Mouse (Mus musculus): Measurements from ENCODE around the gene Gm10570. TPM values are rescaled to one million over a fixed set of nuclear protein-coding genes. Genes with fewer than 3 reads are reported as not detected.

Gm10570 gene
- polyA plus RNA-seq, 2 experiments = 0.08 TPM; not detected in 1

DNA sequence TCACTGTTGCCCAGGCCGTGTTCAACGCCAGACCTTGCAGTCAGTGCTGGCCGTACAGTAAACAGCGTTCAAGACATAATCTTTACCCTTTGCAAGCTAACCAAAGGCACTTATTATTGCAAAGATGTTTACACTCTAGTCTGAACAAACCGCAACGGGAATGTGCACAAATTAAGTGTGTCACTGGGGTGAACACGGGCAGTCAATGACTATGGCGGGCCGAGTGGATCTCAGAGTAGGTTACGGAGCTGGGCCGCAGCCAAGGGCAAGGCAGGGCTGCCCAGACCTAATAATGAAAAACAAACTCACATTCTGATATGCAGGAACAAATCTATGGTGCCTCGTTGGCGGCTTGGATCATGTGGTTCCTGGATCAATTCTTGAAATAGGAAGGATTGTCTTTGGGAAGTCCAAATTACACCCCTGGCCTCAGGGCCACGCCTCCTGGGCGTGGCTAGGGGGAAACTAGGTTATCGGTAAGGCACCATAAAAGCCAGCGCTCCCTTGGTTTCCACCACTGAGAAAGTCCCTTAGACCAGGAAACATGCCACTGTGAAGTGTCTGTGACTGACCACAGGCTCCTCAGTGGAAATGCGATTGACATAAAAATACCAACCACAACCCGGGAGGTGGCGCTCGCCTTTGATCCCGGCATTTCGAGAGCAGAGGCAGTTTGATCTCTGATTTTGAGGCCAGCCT lies 13.3 kb downstream of the Gm10570 start:
- WGBS (ENCODE audit: insufficient replicate concordance) = 38% methylated on average over 23 of the region's 23 CpGs
- peak overlapping the region; percentile 69 for H3K4me2 ChIP-seq (ENCODE audit: low read depth)
- no peaks in the 10 kb centered on the region for H3K36me3 ChIP-seq (replicated peaks; ENCODE audit: control insufficient read depth, insufficient read depth, low read depth)
- peak; percentile 73 to 87 (median 78) for DNase-seq (ENCODE audit: low read depth in 3 of 3, low spot score in 3 of 3)
- peak overlapping the region; percentile 81 for H3K9ac ChIP-seq (replicated peaks)
- H3K27me3 ChIP-seq (ENCODE audit: control insufficient read depth, insufficient read depth, low read length) = no peaks in the 10 kb centered on the region
- H3K4me1 ChIP-seq (replicated peaks; ENCODE audit: control insufficient read depth in 2 of 2, insufficient read depth in 2 of 2, low read length in 1 of 2) = peaks cover 40 to 49% of the 10 kb centered on the region in 2 experiments
- peak; percentile 27 for ATAC-seq (ENCODE audit: insufficient read depth)
- peak overlapping the region; percentile 49 for H3K4me3 ChIP-seq (ENCODE audit: insufficient read depth in 1 of 2, low read depth in 2 of 2, low read length in 2 of 2)
- H3K27ac ChIP-seq = peak overlapping the region; percentile 91
- no peaks in the 10 kb centered on the region for H3K9me3 ChIP-seq (ENCODE audit: control insufficient read depth, low read length)
- peak; percentile 30; the same call in 1 of the 2 replicates for TF ChIP-seq EP300 (IDR thresholded peaks at IDR 0.05; ENCODE audit: low read depth)
- peak; percentile 62 for TF ChIP-seq CTCF (IDR thresholded peaks at IDR 0.05; ENCODE audit: low read depth)

DNA sequence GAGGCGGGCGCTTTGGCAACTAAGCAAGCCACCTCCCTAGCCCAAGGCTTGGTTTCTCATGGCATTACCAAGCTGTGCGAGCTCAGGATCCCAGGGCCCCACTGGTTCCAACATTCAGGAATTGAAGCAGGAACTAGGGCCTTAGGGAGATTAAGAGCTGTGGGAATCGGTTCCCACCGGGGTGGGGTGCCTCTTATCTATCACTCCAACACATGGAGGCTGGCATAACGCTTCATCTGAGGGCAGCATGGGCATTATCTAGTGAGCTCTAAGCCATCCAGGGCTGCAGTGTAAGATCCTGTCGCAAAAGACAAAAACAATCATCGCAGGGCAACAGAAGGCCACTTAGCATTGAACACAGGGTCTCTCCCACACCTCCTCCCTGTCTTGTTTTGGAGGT lies 14.0 kb downstream of the Gm10570 start:
- Histone ChIP-seq H3K9ac (replicated peaks) (peak overlapping the region; percentile 81), H3K4me3 (ENCODE audit: insufficient read depth in 1 of 2, low read depth in 2 of 2, low read length in 2 of 2) (peak overlapping the region in 1 of 2 experiments; percentile 49; a peak in 2 of 4 replicates), H3K4me2 (ENCODE audit: low read depth) (peak overlapping the region; percentile 69), H3K36me3 (replicated peaks; ENCODE audit: control insufficient read depth, insufficient read depth, low read depth) (no peaks in the 10 kb centered on the region), H3K4me1 (replicated peaks; ENCODE audit: control insufficient read depth in 2 of 2, insufficient read depth in 2 of 2, low read length in 1 of 2) (peaks cover 40 to 49% of the 10 kb centered on the region in 2 experiments), H3K27me3 (ENCODE audit: control insufficient read depth, insufficient read depth, low read length) (no peaks in the 10 kb centered on the region), H3K9me3 (ENCODE audit: control insufficient read depth, low read length) (no peaks in the 10 kb centered on the region), H3K27ac (peak overlapping the region; percentile 91)
- TF ChIP-seq CTCF (IDR thresholded peaks at IDR 0.05; ENCODE audit: low read depth) (no peak), EP300 (IDR thresholded peaks at IDR 0.05; ENCODE audit: low read depth) (peak; percentile 79)
- WGBS (ENCODE audit: insufficient replicate concordance) = 32% methylated on average over 8 of the region's 8 CpGs
- DNase-seq (ENCODE audit: low read depth in 3 of 3, low spot score in 3 of 3) (peak; percentile 63 to 73 (median 70)), ATAC-seq (ENCODE audit: insufficient read depth) (peak; percentile 33)

DNA sequence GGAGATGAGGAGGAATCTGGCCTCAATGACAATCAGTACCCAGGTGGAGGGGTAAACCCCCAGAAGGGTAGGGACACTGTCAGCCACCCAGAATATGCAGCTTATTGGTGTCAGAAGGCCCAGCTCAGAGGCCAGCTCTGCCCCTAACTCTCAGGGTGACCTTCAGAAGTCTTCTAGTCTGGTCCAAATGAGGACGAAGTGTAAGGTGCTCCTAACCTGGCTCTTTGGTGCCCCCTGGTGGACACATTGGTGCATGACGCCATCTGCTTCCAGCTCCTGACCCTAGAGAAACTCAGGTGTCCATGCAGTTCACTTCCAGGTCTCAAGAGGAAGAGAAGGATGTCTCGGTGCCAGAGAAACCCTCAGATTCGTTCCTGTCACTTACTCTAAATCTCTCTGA lies 16.2 kb downstream of the Gm10570 start:
- H3K9me3 ChIP-seq (ENCODE audit: control insufficient read depth, low read length) = no peaks in the 10 kb centered on the region
- 1% methylated on average over 4 of the region's 4 CpGs for WGBS (ENCODE audit: insufficient replicate concordance)

DNA sequence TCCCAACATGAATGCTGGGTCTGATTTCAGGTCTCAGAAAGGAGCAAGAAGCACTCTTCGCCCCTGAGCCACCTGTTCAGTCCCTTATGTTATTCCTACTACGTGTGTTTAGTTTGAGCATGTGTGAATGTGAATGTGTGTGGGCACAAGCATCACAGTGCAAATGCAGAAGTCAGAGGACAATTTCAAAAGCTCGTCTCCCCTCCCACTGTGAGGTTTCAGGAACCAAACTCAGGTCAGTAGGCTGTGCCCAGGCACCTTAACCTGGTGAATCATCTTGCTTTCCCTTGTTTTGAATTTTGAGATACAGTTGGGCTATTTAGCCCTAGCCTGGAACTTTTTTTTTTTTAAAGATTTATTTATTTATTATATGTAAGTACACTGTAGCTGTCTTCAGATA lies 18.6 kb downstream of the Gm10570 start:
- Histone ChIP-seq H3K27ac (no peak overlapping the region), H3K36me3 (replicated peaks; ENCODE audit: control insufficient read depth, insufficient read depth, low read depth) (no peaks in the 10 kb centered on the region), H3K9ac (replicated peaks) (no peak overlapping the region), H3K9me3 (ENCODE audit: control insufficient read depth, low read length) (no peaks in the 10 kb centered on the region), H3K4me1 (replicated peaks; ENCODE audit: control insufficient read depth in 2 of 2, insufficient read depth in 2 of 2, low read length in 1 of 2) (peaks cover 12 to 16% of the 10 kb centered on the region in 2 experiments), H3K4me3 (ENCODE audit: insufficient read depth in 1 of 2, low read depth in 2 of 2, low read length in 2 of 2) (no peak overlapping the region), H3K4me2 (ENCODE audit: low read depth) (no peak overlapping the region), H3K27me3 (ENCODE audit: control insufficient read depth, insufficient read depth, low read length) (peaks cover 8% of the 10 kb centered on the region)
- ATAC-seq (ENCODE audit: insufficient read depth) (no peak), DNase-seq (ENCODE audit: low read depth in 3 of 3, low spot score in 3 of 3) (no peak)
- no peak for TF ChIP-seq CTCF (IDR thresholded peaks at IDR 0.05; ENCODE audit: low read depth)
- no peak for TF ChIP-seq EP300 (IDR thresholded peaks at IDR 0.05; ENCODE audit: low read depth)
- 36% methylated on average over 3 of the region's 3 CpGs for WGBS (ENCODE audit: insufficient replicate concordance)

More for the DNA sequence above, 16.2 kb downstream of the Gm10570 start:
- no peak for TF ChIP-seq EP300 (IDR thresholded peaks at IDR 0.05; ENCODE audit: low read depth)
- TF ChIP-seq CTCF (IDR thresholded peaks at IDR 0.05; ENCODE audit: low read depth) = peak; percentile 99
- ATAC-seq (ENCODE audit: insufficient read depth) (no peak), DNase-seq (ENCODE audit: low read depth in 3 of 3, low spot score in 3 of 3) (peak; percentile 64 to 79 (median 69))
- Histone ChIP-seq H3K27me3 (ENCODE audit: control insufficient read depth, insufficient read depth, low read length) (no peaks in the 10 kb centered on the region; the same call in 1 of the 2 replicates), H3K4me3 (ENCODE audit: insufficient read depth in 1 of 2, low read depth in 2 of 2, low read length in 2 of 2) (no peak overlapping the region), H3K4me2 (ENCODE audit: low read depth) (no peak overlapping the region), H3K36me3 (replicated peaks; ENCODE audit: control insufficient read depth, insufficient read depth, low read depth) (no peaks in the 10 kb centered on the region), H3K9ac (replicated peaks) (no peak overlapping the region), H3K27ac (no peak overlapping the region), H3K4me1 (replicated peaks; ENCODE audit: control insufficient read depth in 2 of 2, insufficient read depth in 2 of 2, low read length in 1 of 2) (peaks cover 31 to 38% of the 10 kb centered on the region in 2 experiments)

DNA sequence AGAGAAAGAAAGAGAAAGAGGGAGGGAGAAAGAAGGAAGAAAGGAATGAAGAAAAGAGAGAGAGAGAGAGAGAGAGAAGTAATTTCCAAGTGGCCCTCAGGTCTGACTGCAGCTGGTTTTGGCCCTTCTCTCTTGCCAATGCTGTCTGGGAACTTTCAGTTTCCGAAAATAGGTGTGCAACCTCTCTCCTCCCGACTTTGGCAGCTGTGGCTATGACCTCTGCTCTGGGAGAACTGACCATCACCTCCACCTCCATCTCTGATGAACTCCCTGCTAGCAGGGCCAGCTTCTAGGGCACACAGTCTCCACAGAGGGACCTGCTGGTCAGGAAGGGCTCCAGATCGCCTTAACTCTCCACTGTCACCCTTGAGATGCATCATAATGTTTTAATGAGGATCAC lies 21.9 kb downstream of the Gm10570 start:
- H3K4me3 ChIP-seq (ENCODE audit: insufficient read depth in 1 of 2, low read depth in 2 of 2, low read length in 2 of 2) = no peak overlapping the region
- 26% methylated on average over 3 of the region's 3 CpGs for WGBS (ENCODE audit: insufficient replicate concordance)
- no peak for DNase-seq (ENCODE audit: low read depth in 3 of 3, low spot score in 3 of 3)
- TF ChIP-seq CTCF (IDR thresholded peaks at IDR 0.05; ENCODE audit: low read depth) (no peak), EP300 (IDR thresholded peaks at IDR 0.05; ENCODE audit: low read depth) (no peak)
- no peak overlapping the region for H3K27ac ChIP-seq
- ATAC-seq (ENCODE audit: insufficient read depth) = no peak
- peaks cover 11% of the 10 kb centered on the region for H3K27me3 ChIP-seq (ENCODE audit: control insufficient read depth, insufficient read depth, low read length)
- H3K9me3 ChIP-seq (ENCODE audit: control insufficient read depth, low read length) = no peaks in the 10 kb centered on the region
- H3K4me1 ChIP-seq (replicated peaks; ENCODE audit: control insufficient read depth in 2 of 2, insufficient read depth in 2 of 2, low read length in 1 of 2) = no peaks in the 10 kb centered on the region
- H3K9ac ChIP-seq (replicated peaks) = no peak overlapping the region
- no peaks in the 10 kb centered on the region for H3K36me3 ChIP-seq (replicated peaks; ENCODE audit: control insufficient read depth, insufficient read depth, low read depth)
- no peak overlapping the region for H3K4me2 ChIP-seq (ENCODE audit: low read depth)
